Mouse (Mus musculus): ENCODE data around the gene Trmt13. TPM values are rescaled to one million over a fixed set of nuclear protein-coding genes. Genes with fewer than 3 reads are reported as not detected.
"Not testable (repeated sequence)": the region's sequence is repeated elsewhere in the genome, so short reads cannot be mapped to it uniquely, and the experiment has no call there.

Trmt13 gene
- total and polyA plus RNA-seq, 3 experiments: 3.8 to 42.9 (median 35.8) TPM

DNA sequence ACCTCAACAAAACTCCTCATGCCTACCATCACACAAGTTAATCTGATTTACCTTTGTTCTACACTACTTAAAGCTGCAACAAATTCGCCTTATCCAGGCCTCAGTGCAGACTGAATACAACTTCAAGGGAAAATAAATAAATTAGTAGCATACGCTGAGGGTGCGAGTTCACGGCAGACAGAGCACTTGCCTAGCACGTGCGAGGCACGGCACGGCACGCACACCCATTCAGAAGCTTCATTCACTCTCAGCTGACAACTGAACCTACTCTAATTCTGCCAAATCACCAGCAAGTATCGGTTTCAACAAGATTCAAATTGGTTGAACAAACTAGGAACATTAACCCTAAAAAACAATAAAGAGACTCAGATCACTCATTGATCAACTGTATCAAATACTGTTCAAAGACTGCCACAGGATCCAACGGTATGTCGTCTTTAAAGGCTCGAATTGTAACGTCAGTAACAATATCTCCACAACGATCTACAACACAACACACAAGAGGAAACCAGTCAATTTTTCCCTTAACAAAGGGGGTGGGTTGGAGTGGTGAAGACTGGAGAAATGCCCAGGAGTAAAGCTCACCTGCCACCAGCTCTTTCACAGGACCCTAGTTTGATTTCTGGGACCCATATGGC lies 44.7 kb upstream of the Trmt13 start:
- no peak for DNase-seq (ENCODE audit: low spot score)
- H3K27me3 ChIP-seq (ENCODE audit: insufficient read depth, low read length): no peaks in the 10 kb centered on the region
- no peak for TF ChIP-seq POLR2AphosphoS5 (IDR thresholded peaks at IDR 0.05; ENCODE audit: insufficient replicate concordance, low read depth, low read length)
- TF ChIP-seq GATA2 (IDR thresholded peaks at IDR 0.05; ENCODE audit: borderline replicate concordance, low read depth, low read length): no peak
- TF ChIP-seq TAL1 (conservative IDR thresholded peaks at IDR 0.05; ENCODE audit: low read depth, low read length): no peak
- TF ChIP-seq CTCF (IDR thresholded peaks at IDR 0.05; ENCODE audit: low read depth, low read length): no peak
- no peak for TF ChIP-seq GATA1 (IDR thresholded peaks at IDR 0.05; ENCODE audit: borderline replicate concordance, low read length)
- no peaks in the 10 kb centered on the region for H3K9me3 ChIP-seq (replicated peaks)
- no peak overlapping the region; the same call in 1 of the 2 replicates for H3K4me3 ChIP-seq (ENCODE audit: low read depth, low read length)
- no peak for ATAC-seq (ENCODE audit: extremely low read depth, insufficient number of reproducible peaks, low FRiP score, poor library complexity, severe bottlenecking)
- H3K4me1 ChIP-seq (ENCODE audit: insufficient read depth, low read depth, low read length): peaks cover 59% of the 10 kb centered on the region
- peaks cover 35% of the 10 kb centered on the region for H3K36me3 ChIP-seq (replicated peaks)

DNA sequence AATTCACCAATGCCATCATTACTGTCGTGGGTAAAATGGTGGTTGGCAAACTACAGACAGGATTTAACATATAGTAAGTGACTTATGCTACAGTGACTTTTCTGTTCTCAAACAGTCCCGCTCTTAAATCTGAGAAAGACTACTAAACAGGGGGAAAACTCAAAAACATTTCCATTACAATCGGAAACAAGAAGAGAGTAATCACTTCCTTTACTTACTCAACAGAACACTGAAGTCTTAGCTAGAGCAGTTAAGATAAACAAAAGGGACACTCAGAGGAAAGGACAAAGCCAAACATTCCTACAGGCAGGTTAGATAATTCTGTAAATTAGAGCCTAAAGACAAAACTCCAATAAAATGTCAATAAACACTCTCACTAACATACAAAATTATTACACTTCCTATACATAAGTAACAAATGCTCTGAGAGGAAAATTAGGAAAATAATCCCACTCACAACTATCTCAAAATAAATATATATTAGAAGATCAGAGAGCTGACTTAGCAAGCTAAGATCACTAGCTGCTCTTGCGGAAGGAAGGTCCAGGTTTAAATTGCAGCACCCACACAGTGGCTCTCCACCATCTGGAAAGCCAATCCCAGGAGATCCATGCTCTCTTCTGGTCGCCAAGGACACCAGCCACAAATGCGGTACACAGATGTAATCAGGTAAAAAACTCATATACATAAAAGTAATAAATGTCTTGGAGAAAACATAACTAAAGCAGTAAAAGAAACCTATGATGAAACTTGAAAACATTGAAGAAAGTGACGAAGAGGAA lies 42.0 kb upstream of the Trmt13 start:
- Histone ChIP-seq H3K9me3 (replicated peaks) (no peaks in the 10 kb centered on the region), H3K27me3 (ENCODE audit: insufficient read depth, low read length) (no peaks in the 10 kb centered on the region), H3K4me1 (ENCODE audit: insufficient read depth, low read depth, low read length) (peaks cover 60% of the 10 kb centered on the region), H3K36me3 (replicated peaks) (peaks cover 48% of the 10 kb centered on the region), H3K4me3 (ENCODE audit: low read depth, low read length) (no peak overlapping the region)
- TF ChIP-seq CTCF (IDR thresholded peaks at IDR 0.05; ENCODE audit: low read depth, low read length) (no peak), POLR2AphosphoS5 (IDR thresholded peaks at IDR 0.05; ENCODE audit: insufficient replicate concordance, low read depth, low read length) (no peak), GATA2 (IDR thresholded peaks at IDR 0.05; ENCODE audit: borderline replicate concordance, low read depth, low read length) (no peak), GATA1 (IDR thresholded peaks at IDR 0.05; ENCODE audit: borderline replicate concordance, low read length) (no peak), TAL1 (conservative IDR thresholded peaks at IDR 0.05; ENCODE audit: low read depth, low read length) (no peak)
- no peak for ATAC-seq (ENCODE audit: extremely low read depth, insufficient number of reproducible peaks, low FRiP score, poor library complexity, severe bottlenecking)
- no peak for DNase-seq (ENCODE audit: low spot score)

GRCm38 (mm10) chr3:116654051-116654450 lies 39.7 kb upstream of the Trmt13 start:
- DNase-seq (ENCODE audit: low spot score); H3K27me3 ChIP-seq (ENCODE audit: insufficient read depth, low read length); H3K9me3 ChIP-seq (replicated peaks); H3K4me3 ChIP-seq (ENCODE audit: low read depth, low read length); ATAC-seq (ENCODE audit: extremely low read depth, insufficient number of reproducible peaks, low FRiP score, poor library complexity, severe bottlenecking): not testable (repeated sequence)
- Histone ChIP-seq H3K4me1 (ENCODE audit: insufficient read depth, low read depth, low read length) (peaks cover 52% of the 10 kb centered on the region), H3K36me3 (replicated peaks) (peaks cover 58% of the 10 kb centered on the region)

- no peaks in the 10 kb centered on the region for H3K9me3 ChIP-seq (replicated peaks)
- no peak overlapping the region for H3K4me3 ChIP-seq (ENCODE audit: low read depth, low read length)
- H3K36me3 ChIP-seq (replicated peaks): peaks cover 61% of the 10 kb centered on the region
- DNase-seq (ENCODE audit: low spot score) (no peak), ATAC-seq (ENCODE audit: extremely low read depth, insufficient number of reproducible peaks, low FRiP score, poor library complexity, severe bottlenecking) (no peak)
- no peak for TF ChIP-seq GATA2 (IDR thresholded peaks at IDR 0.05; ENCODE audit: borderline replicate concordance, low read depth, low read length)
- no peak for TF ChIP-seq TAL1 (conservative IDR thresholded peaks at IDR 0.05; ENCODE audit: low read depth, low read length)
- no peak for TF ChIP-seq GATA1 (IDR thresholded peaks at IDR 0.05; ENCODE audit: borderline replicate concordance, low read length)
- TF ChIP-seq CTCF (IDR thresholded peaks at IDR 0.05; ENCODE audit: low read depth, low read length): no peak
- no peak for TF ChIP-seq POLR2AphosphoS5 (IDR thresholded peaks at IDR 0.05; ENCODE audit: insufficient replicate concordance, low read depth, low read length)
- no peaks in the 10 kb centered on the region for H3K27me3 ChIP-seq (ENCODE audit: insufficient read depth, low read length)
- peaks cover 48% of the 10 kb centered on the region for H3K4me1 ChIP-seq (ENCODE audit: insufficient read depth, low read depth, low read length)
Observed at GRCm38 (mm10) chr3:116653278-116653945, 39.0 kb upstream of the Trmt13 start.

DNA sequence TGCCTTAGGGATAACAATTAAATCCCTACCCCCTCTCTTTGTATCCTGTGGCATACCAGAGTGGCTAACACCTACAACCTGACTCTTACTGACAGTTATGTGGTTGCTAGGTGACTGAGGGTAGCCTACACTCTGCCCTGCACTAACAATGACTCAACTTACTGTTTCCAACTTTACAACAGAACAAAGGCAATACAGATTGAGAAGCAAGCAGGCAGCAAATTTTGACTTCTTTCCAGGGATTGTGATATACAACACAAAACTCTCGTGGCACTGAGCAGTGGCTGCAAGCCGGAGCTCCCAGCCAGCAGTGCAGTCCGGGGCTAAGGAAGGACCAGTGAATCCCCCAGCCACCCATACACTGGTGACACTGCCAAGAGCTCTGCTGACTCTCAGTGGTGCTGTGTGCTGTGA lies 37.7 kb upstream of the Trmt13 start:
- peaks cover 64% of the 10 kb centered on the region for H3K36me3 ChIP-seq (replicated peaks)
- peaks cover 36% of the 10 kb centered on the region for H3K4me1 ChIP-seq (ENCODE audit: insufficient read depth, low read depth, low read length)
- no peaks in the 10 kb centered on the region for H3K9me3 ChIP-seq (replicated peaks)
- H3K27me3 ChIP-seq (ENCODE audit: insufficient read depth, low read length): no peaks in the 10 kb centered on the region
- ATAC-seq (ENCODE audit: extremely low read depth, insufficient number of reproducible peaks, low FRiP score, poor library complexity, severe bottlenecking) (no peak; the same call in 1 of the 2 replicates), DNase-seq (ENCODE audit: low spot score) (no peak)
- no peak overlapping the region for H3K4me3 ChIP-seq (ENCODE audit: low read depth, low read length)
- no peak for TF ChIP-seq GATA1 (IDR thresholded peaks at IDR 0.05; ENCODE audit: borderline replicate concordance, low read length)
- TF ChIP-seq TAL1 (conservative IDR thresholded peaks at IDR 0.05; ENCODE audit: low read depth, low read length): no peak
- no peak for TF ChIP-seq POLR2AphosphoS5 (IDR thresholded peaks at IDR 0.05; ENCODE audit: insufficient replicate concordance, low read depth, low read length)
- no peak for TF ChIP-seq CTCF (IDR thresholded peaks at IDR 0.05; ENCODE audit: low read depth, low read length)

GRCm38 (mm10) chr3:116650698-116651097 lies 36.3 kb upstream of the Trmt13 start:
- ATAC-seq (ENCODE audit: extremely low read depth, insufficient number of reproducible peaks, low FRiP score, poor library complexity, severe bottlenecking) (no peak), DNase-seq (ENCODE audit: low spot score) (no peak)
- no peaks in the 10 kb centered on the region for H3K9me3 ChIP-seq (replicated peaks)
- no peak overlapping the region for H3K4me3 ChIP-seq (ENCODE audit: low read depth, low read length)
- H3K27me3 ChIP-seq (ENCODE audit: insufficient read depth, low read length): no peaks in the 10 kb centered on the region
- H3K4me1 ChIP-seq (ENCODE audit: insufficient read depth, low read depth, low read length): peaks cover 28% of the 10 kb centered on the region
- no peak for TF ChIP-seq CTCF (IDR thresholded peaks at IDR 0.05; ENCODE audit: low read depth, low read length)
- peaks cover 73% of the 10 kb centered on the region for H3K36me3 ChIP-seq (replicated peaks)
